Mouse (Mus musculus) cerebellum, adult 8-10 months (tissue): ENCODE results near the gene Kctd10.

Experiments used
- DNase-seq: peaks from one replicate; pipeline ENCODE4 v3.0.0; 2022

The Kctd10 gene

GRCm38 (mm10) chr5:114378936-114379335 is 1.4 kb downstream of the Kctd10 start:
- DNase-seq = no peak

- no peak for DNase-seq
Observed at GRCm38 (mm10) chr5:114378177-114378920, 2.0 kb downstream of the Kctd10 start.

- no peak for DNase-seq
Observed at GRCm38 (mm10) chr5:114374409-114375213, 5.7 kb downstream of the Kctd10 start.

GRCm38 (mm10) chr5:114373581-114373980 is 6.7 kb downstream of the Kctd10 start:
- DNase-seq = no peak

GRCm38 (mm10) chr5:114373174-114373573 is 7.1 kb downstream of the Kctd10 start:
- DNase-seq = no peak

- DNase-seq = no peak
Observed at GRCm38 (mm10) chr5:114372565-114372964, 7.7 kb downstream of the Kctd10 start.

- no peak for DNase-seq
Observed at GRCm38 (mm10) chr5:114371731-114372473, 8.4 kb downstream of the Kctd10 start.

GRCm38 (mm10) chr5:114371331-114371730 is 9.0 kb downstream of the Kctd10 start:
- no peak for DNase-seq

- no peak for DNase-seq
Observed at GRCm38 (mm10) chr5:114370371-114370776, 9.9 kb downstream of the Kctd10 start.

- no peak for DNase-seq
Observed at GRCm38 (mm10) chr5:114369921-114370320, 10.4 kb downstream of the Kctd10 start.

- no peak for DNase-seq
Observed at GRCm38 (mm10) chr5:114368803-114369496, 11.4 kb downstream of the Kctd10 start.

- DNase-seq = no peak
Observed at GRCm38 (mm10) chr5:114368121-114368520, 12.2 kb downstream of the Kctd10 start.

- DNase-seq = no peak
Observed at GRCm38 (mm10) chr5:114365043-114365752, 15.1 kb downstream of the Kctd10 start.

GRCm38 (mm10) chr5:114360968-114361367 is 19.3 kb downstream of the Kctd10 start:
- no peak for DNase-seq

- no peak for DNase-seq
Observed at GRCm38 (mm10) chr5:114359586-114359985, 20.7 kb downstream of the Kctd10 start.

GRCm38 (mm10) chr5:114358833-114359232 is 21.5 kb downstream of the Kctd10 start:
- DNase-seq = no peak

GRCm38 (mm10) chr5:114356936-114357751 is 23.2 kb downstream of the Kctd10 start:
- no peak for DNase-seq

- DNase-seq = no peak
Observed at GRCm38 (mm10) chr5:114356250-114356935, 23.9 kb downstream of the Kctd10 start.

GRCm38 (mm10) chr5:114351490-114351889 is 28.8 kb downstream of the Kctd10 start:
- no peak for DNase-seq

GRCm38 (mm10) chr5:114347005-114347404 is 33.3 kb downstream of the Kctd10 start:
- DNase-seq = no peak

GRCm38 (mm10) chr5:114345538-114345937 is 34.8 kb downstream of the Kctd10 start:
- no peak for DNase-seq
